Mouse (Mus musculus): ENCODE data around the gene Pitpna. TPM values are rescaled to one million over a fixed set of nuclear protein-coding genes. Genes with fewer than 3 reads are reported as not detected.

Gene Pitpna
- total RNA-seq, 2 experiments from 2014 or later = 312 to 321 TPM

- no peak for DNase-seq (ENCODE audit: low spot score in 2 of 2)
Measured at GRCm38 (mm10) chr11:75562840-75563239, 25.1 kb upstream of the Pitpna start.

DNA sequence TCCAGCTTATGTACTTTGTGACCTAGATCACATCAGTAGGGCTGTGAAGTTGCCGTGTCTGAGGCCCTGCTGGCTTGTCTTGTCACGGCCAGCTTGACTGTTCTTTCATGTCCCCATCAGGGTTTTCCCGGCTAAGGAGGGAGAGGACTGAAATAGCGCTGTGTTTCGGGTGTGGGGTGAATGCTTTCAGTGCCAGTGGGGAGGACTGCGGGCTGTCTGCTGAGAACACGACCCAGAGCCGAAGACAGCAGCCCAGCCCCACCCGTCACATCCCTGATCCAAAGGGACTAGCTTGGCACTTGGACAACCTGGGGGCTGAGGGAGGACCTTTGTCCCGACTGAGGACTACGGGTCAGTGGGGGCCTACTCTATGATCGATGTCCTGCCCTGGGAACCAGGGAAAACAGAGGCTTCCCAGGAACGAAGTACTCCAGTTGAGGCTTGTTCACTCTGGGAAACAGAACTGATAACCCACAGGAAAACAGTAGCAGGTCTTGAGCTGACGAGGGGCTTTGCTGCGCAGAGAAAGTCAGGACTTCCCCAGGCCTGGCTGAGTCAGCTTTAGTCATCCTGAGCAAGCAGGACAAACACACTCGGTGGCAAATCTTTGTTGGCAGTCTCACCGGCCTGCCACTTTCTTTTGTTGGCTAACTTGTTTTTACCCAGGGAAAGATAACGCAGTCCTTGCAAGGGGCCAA is 23.9 kb upstream of the Pitpna start:
- DNase-seq (ENCODE audit: low spot score in 2 of 2) = no peak

DNA sequence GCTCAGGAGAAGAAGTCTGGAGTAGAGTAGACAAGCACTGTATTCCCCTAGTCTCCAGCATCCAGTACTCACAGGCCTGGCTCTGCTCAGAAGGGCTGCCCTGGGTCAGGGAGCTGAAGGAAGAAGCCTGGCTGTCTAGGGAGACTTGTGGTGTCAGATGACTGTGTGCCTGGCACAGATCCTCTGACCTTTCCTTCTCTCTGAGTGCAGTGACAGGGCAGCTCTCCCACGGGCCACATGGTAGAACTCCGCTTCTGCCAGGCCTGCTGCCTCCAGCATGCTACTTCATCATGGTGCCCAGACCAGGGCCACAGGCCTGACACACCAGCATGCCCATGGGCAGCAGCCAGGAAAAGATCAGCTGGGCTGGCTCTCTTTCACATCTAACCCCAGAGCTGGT is 22.0 kb upstream of the Pitpna start:
- DNase-seq (ENCODE audit: low spot score in 2 of 2) = no peak

DNA sequence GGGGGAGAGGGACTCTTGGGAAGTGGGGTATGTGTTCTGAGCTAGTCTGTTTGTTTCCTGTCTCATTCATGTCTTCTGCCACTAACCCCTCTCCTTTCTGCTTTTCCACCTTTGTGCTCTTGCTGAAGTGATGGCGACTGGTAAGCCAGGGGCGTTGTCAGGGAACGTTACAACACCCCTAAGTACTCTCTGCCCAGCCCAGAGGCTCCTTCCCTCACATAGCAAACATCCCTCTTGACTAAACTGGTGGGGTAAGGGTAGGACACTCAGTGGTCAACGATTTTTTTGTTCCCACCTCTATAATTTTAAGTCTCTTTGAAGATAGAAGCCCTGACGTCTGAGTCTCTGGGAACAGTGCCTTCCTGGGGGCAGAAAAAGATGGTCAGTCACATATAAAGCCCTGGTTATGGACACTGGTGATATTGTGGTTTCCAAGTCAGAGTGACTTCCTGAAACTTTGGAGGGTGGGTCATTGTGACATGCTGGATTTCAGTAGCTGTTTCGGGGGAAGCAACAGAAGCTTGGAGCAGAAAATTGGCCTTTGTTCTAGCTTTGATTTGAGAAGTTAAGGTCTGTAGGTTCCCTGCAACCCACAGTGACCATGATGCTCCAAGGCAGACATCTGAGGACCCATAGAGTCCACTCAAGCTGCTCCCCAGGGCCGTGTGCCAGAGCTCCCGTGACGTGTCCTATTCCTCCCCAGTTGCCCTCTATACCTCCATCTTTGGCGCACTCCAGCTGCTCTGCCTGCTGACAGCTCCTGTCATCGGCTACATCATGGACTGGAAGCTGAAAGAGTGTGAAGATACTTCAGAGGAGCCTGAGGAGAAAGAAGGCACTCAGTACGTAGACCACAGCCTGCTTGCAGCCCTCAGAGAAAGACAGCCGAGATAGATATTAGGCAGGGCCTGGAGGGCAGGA is 21.4 kb upstream of the Pitpna start:
- no peak for DNase-seq (ENCODE audit: low spot score in 2 of 2)

GRCm38 (mm10) chr11:75567346-75568114 is 20.4 kb upstream of the Pitpna start:
- no peak for DNase-seq (ENCODE audit: low spot score in 2 of 2)

- DNase-seq (ENCODE audit: low spot score in 2 of 2) = no peak
Measured at GRCm38 (mm10) chr11:75568115-75568511, 19.8 kb upstream of the Pitpna start.

DNA sequence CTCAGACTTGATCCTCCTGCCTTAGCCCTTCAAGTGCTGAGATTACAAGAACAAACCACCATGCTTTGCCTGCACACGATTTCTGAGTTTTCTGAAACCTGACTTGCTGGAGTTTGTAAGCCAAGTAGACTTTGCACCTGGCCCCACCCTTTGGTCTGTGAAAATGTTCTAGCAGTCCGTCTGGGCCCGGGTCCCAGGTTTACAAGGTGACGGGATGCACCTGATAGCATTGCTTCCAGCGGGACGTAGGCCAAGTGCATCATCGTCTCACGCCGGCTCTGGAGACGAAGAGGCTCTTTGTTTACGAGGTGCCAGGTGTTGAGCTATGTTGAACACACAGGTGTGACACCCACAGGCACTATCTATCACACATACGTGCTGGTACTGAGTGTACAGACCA is 18.9 kb upstream of the Pitpna start:
- DNase-seq (ENCODE audit: low spot score in 2 of 2) = no peak

GRCm38 (mm10) chr11:75570375-75571125 is 17.3 kb upstream of the Pitpna start:
- no peak for DNase-seq (ENCODE audit: low spot score in 2 of 2)

GRCm38 (mm10) chr11:75571126-75571990 is 16.5 kb upstream of the Pitpna start:
- DNase-seq (ENCODE audit: low spot score in 2 of 2) = no peak

GRCm38 (mm10) chr11:75572301-75572791 is 15.6 kb upstream of the Pitpna start:
- DNase-seq (ENCODE audit: low spot score in 2 of 2) = no peak

DNA sequence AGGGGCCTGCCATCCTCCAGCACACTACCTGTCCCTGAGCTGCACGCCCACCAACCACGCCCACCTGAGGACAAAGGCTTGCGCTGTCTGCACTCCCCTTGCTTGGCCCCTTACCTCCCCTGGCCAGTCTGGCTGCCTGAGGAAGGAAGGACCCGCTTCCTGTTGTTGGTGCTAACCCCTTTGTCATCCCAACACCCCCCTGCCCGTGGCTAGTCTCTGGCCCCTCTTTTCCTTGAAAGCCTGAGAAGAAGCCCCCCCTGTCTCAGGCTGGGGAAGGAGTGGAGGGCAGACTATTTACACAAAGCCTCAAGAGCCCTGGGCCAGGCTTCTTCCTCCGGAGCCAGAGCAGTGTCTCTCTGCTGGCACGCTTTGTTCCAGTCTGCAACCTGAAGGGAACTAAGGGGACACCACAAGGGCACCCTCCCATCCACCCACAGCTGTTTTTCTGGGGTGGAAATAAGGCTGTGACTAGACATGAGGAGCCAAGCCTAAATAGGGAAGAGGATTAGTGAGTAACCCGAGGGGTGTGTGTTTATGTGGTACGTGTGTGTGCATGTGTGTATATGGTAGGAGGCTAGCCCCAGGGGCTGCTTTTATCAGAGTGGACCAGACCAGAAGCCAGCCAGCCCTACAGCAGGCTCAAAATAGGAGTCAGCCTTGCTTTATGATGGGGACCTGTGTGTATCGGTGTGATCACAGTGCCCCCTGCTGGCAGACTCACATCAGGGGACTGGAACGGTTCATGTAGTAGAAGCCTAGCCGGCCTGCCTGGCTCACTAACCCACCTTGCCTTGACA is 14.8 kb upstream of the Pitpna start:
- DNase-seq (ENCODE audit: low spot score in 2 of 2) = peak; percentile 93 to 96

- no peak for DNase-seq (ENCODE audit: low spot score in 2 of 2)
Measured at GRCm38 (mm10) chr11:75574378-75575123, 13.3 kb upstream of the Pitpna start.

DNA sequence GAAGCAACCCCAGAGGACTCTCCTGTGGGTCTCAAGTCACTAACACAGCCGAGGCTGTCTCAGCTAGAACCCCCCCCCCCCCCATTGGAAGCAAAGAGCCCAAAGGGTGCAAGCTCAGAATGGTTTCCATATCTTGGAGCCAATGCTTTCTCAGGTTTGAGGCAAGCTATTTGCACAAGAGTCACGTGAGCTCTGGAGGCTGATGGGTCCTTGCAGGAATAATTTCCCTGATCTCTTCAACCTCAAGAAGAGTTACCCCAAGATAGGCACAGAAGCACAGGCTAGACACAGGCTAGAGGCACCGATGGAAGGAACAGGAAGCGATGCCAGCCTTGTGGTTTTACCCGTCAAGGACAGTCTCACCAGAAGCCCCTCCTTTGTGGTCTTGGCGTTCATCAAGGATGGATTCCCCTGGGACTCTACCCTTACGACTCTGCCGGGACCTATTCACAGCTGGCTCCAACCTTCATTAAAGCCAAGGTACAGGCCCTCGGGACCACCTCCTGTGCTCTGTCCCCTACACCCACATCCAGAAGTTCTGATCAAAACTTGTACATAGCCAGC is 12.3 kb upstream of the Pitpna start:
- no peak for DNase-seq (ENCODE audit: low spot score in 2 of 2)

GRCm38 (mm10) chr11:75578609-75579008 is 9.3 kb upstream of the Pitpna start:
- no peak for DNase-seq (ENCODE audit: low spot score in 2 of 2)

DNA sequence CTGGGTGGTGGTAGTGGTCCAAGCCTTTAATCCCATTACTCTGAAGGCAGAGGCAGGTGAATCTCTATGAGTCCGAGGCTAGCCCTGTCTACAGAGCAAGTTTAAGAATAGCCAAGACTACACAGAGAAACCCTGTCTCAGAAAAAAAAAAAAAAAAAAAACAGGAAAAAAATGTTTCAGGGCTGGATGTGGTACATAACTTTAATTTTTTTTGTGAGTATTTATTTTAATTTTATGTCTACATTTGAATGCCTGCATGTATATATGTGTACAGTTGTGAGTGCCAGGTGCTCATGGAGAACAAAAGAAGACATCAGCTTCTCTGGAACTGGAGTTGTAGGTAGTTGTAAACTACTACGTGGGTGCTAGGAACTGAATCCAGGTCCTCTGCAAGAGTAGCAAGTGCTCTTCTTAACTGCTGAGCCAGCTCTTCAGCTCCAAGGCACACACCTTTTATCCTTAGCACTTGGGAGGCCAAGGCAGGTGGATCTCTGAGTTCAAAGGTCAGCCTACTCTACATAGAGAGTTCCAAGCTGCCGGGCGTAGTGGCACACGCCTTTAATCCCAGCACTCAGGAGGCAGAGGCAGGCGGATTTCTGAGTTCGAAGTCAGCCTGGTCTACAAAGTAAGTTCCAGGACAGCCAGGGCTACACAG is 6.3 kb upstream of the Pitpna start:
- DNase-seq (ENCODE audit: low spot score in 2 of 2) = no peak

GRCm38 (mm10) chr11:75583521-75583920 is 4.4 kb upstream of the Pitpna start:
- DNase-seq (ENCODE audit: low spot score in 2 of 2) = no peak

DNA sequence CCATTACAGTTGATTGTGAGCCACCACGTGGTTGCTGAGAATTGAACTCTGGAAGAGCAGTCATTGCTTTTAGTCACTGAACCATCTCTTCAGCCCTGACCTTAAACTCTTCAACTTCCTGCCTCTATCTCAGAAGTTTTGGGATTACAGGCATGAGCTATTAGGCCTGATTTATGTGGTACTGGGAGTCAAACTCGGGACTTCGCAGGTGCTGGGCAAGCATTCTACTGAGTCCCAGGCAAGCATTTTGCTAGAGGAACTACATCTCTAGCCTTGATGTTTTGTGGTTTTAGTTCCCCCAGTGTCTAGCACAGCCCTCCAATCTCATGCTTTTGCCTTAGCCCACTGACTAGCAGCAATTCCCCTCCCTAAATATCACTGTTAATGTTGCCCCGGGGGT is 2.8 kb upstream of the Pitpna start:
- DNase-seq (ENCODE audit: low spot score in 2 of 2) = no peak
